Mouse (Mus musculus) MEL (cell line): ENCODE measurements around the gene Cd300lf. TPM values are rescaled to one million over a fixed set of nuclear protein-coding genes. Genes with fewer than 3 reads are reported as not detected.

Experiments used
- DNase-seq: peaks from one replicate; pipeline ENCODE4 v3.0.0; 2011; ENCODE audit warnings: low read depth, low spot score
- H3K27ac ChIP-seq: 2 replicates; pipeline ENCODE4 v1.5.1; 2012; ENCODE audit warnings: low read depth, mild to moderate bottlenecking, control low read depth, low read length, moderate library complexity; ENCODE audit not compliant: control insufficient read depth
- H3K27me3 ChIP-seq, 2 experiments: fragments of 150-350 bp in 1 of 2; sonication (generic) in 1 of 2; 2 replicates each; pipeline ENCODE4 v1.6.1; 2012; ENCODE audit warnings: low read length in 2 of 2, mild to moderate bottlenecking in 2 of 2, improper control_type of control experiment in 1 of 2, moderate library complexity in 1 of 2; ENCODE audit not compliant: insufficient read depth in 2 of 2, control insufficient read depth in 1 of 2
- H3K36me3 ChIP-seq, 2 experiments: 2 replicates each; pipeline ENCODE4 v1.6.1; 2012 to 2014; ENCODE audit warnings: low read length in 2 of 2, improper control_type of control experiment in 1 of 2, inconsistent platforms in 1 of 2, mild to moderate bottlenecking in 1 of 2; ENCODE audit not compliant: insufficient read depth in 2 of 2, control insufficient read depth in 1 of 2
- H3K4me1 ChIP-seq, 2 experiments: fragments of 150-350 bp in 1 of 2; sonication (generic) in 1 of 2; 2 replicates each; pipeline ENCODE4 v1.6.1; 2012; ENCODE audit warnings: low read length in 2 of 2, improper control_type of control experiment in 1 of 2, mild to moderate bottlenecking in 1 of 2; ENCODE audit not compliant: insufficient read depth in 2 of 2, control insufficient read depth in 1 of 2
- H3K4me3 ChIP-seq, 2 experiments: fragments of 150-350 bp in 1 of 2; sonication (generic) in 1 of 2; 2 replicates each; pipeline ENCODE4 v1.5.1; 2012; ENCODE audit warnings: low read depth in 2 of 2, low read length in 2 of 2, mild to moderate bottlenecking in 2 of 2, moderate library complexity in 2 of 2, control low read depth in 1 of 2, improper control_type of control experiment in 1 of 2; ENCODE audit not compliant: control insufficient read depth in 1 of 2, insufficient read depth in 1 of 2
- H3K79me2 ChIP-seq: 2 replicates; pipeline ENCODE4 v1.6.1; 2012; ENCODE audit warnings: mild to moderate bottlenecking, low read length, moderate library complexity; ENCODE audit not compliant: control insufficient read depth, poor library complexity, insufficient read depth
- H3K9ac ChIP-seq: 2 replicates; pipeline ENCODE4 v1.6.1; 2012; ENCODE audit warnings: low read depth, mild to moderate bottlenecking, control low read depth, low read length, moderate library complexity; ENCODE audit not compliant: control insufficient read depth, poor library complexity, severe bottlenecking
- H3K9me3 ChIP-seq: fragments of 150-350 bp; sonication (generic); replicated peaks from 2 replicates; pipeline ENCODE4 v1.6.1; 2012; ENCODE audit warnings: mild to moderate bottlenecking, low read length, improper control_type of control experiment, moderate library complexity; ENCODE audit not compliant: insufficient read depth
- CTCF ChIP-seq, 3 experiments: IDR thresholded peaks in 2 of 3; conservative IDR thresholded peaks in 1 of 3; 2 replicates each; pipeline ENCODE4 v1.5.1; 2011 to 2012; ENCODE audit warnings: low read length in 3 of 3, low read depth in 2 of 3, mild to moderate bottlenecking in 2 of 3, improper control_type of control experiment in 1 of 3, inconsistent platforms in 1 of 3, mixed read lengths in 1 of 3, moderate library complexity in 1 of 3; ENCODE audit not compliant: control insufficient read depth in 1 of 3, insufficient read depth in 1 of 3, poor library complexity in 1 of 3, severe bottlenecking in 1 of 3
- E2F4 ChIP-seq: IDR thresholded peaks from 2 replicates; pipeline ENCODE4 v1.6.1; 2011; ENCODE audit warnings: low read depth, low read length, improper control_type of control experiment, borderline replicate concordance
- EP300 ChIP-seq, 2 experiments: IDR thresholded peaks; 2 replicates each; pipeline ENCODE4 v1.6.1; 2011; ENCODE audit warnings: improper control_type of control experiment in 2 of 2, low read length in 2 of 2, low read depth in 1 of 2, mild to moderate bottlenecking in 1 of 2
- HCFC1 ChIP-seq: IDR thresholded peaks from 2 replicates; pipeline ENCODE4 v1.6.1; 2012; ENCODE audit warnings: low read depth, mild to moderate bottlenecking, inconsistent platforms, low read length, improper control_type of control experiment, moderate library complexity
- KAT2A ChIP-seq: conservative IDR thresholded peaks from 2 replicates; pipeline ENCODE4 v1.6.1; 2012; ENCODE audit warnings: low read depth, low read length, improper control_type of control experiment, inconsistent platforms
- MAZ ChIP-seq: IDR thresholded peaks from 2 replicates; pipeline ENCODE4 v1.6.1; 2012; ENCODE audit warnings: low read depth, mild to moderate bottlenecking, inconsistent platforms, low read length, improper control_type of control experiment
- POLR2AphosphoS2 ChIP-seq: IDR thresholded peaks from 2 replicates; pipeline ENCODE4 v1.6.1; 2011; ENCODE audit warnings: low read length, improper control_type of control experiment
- RAD21 ChIP-seq: IDR thresholded peaks from 2 replicates; pipeline ENCODE4 v1.6.1; 2011; ENCODE audit warnings: mild to moderate bottlenecking, low read depth, low read length, improper control_type of control experiment
- SMC3 ChIP-seq: IDR thresholded peaks from 2 replicates; pipeline ENCODE4 v1.6.1; 2011; ENCODE audit warnings: low read depth, low read length, improper control_type of control experiment
- TBP ChIP-seq: IDR thresholded peaks from 2 replicates; pipeline ENCODE4 v1.8.0; 2011; ENCODE audit warnings: low read depth, low read length, improper control_type of control experiment
- TCF12 ChIP-seq: IDR thresholded peaks from 2 replicates; pipeline ENCODE4 v1.6.1; 2014; ENCODE audit warnings: low read depth, mild to moderate bottlenecking, inconsistent platforms, low read length, improper control_type of control experiment, moderate library complexity
- UBTF ChIP-seq: IDR thresholded peaks from 2 replicates; pipeline ENCODE4 v1.6.1; 2012; ENCODE audit warnings: low read depth, mild to moderate bottlenecking, inconsistent platforms, low read length, improper control_type of control experiment, moderate library complexity, borderline replicate concordance; ENCODE audit not compliant: insufficient read depth
- USF1 ChIP-seq: IDR thresholded peaks from 2 replicates; pipeline ENCODE4 v1.6.1; 2014; ENCODE audit warnings: low read depth, mild to moderate bottlenecking, inconsistent platforms, low read length, improper control_type of control experiment, moderate library complexity
- ZC3H11A ChIP-seq: IDR thresholded peaks from 2 replicates; pipeline ENCODE4 v1.6.1; 2012; ENCODE audit warnings: low read depth, mild to moderate bottlenecking, inconsistent platforms, low read length, improper control_type of control experiment
- ZMIZ1 ChIP-seq: IDR thresholded peaks from 2 replicates; pipeline ENCODE4 v1.6.1; 2012; ENCODE audit warnings: low read depth, mild to moderate bottlenecking, inconsistent platforms, low read length, improper control_type of control experiment, moderate library complexity
- polyA plus RNA-seq, 2 experiments: library from polyadenylated mRNA; stranded (reverse) in 1 of 2; unstranded in 1 of 2; fragments of >175 nt in 1 of 2; fragments of >200 nt in 1 of 2; gene quantifications; 2 replicates each; pipeline versions ENCODE4 v1.2.1 to v1.2.4; 2012; ENCODE audit warnings: low replicate concordance in 2 of 2, low read depth in 1 of 2; ENCODE audit not compliant: insufficient read length in 2 of 2, insufficient read depth in 1 of 2, missing spikeins in 1 of 2
- total RNA-seq: library from RNA; depleted of rRNA; stranded (reverse); fragments of 300-350 nt; gene quantifications from 2 replicates; pipeline ENCODE4 v1.2.3, GENCODE M21; 2012

The Cd300lf gene
- total and polyA plus RNA-seq, 3 experiments, result 0.12 to 0.46 TPM; not detected in 1

- Histone ChIP-seq H3K4me3 (no peak overlapping the region), H3K27me3 (peaks cover 0 to 3% of the 10 kb centered on the region in 2 experiments; a peak in 1 of 4 replicates), H3K4me1 (no peaks in the 10 kb centered on the region), H3K9me3 (no peaks in the 10 kb centered on the region), H3K36me3 (no peaks in the 10 kb centered on the region), H3K27ac (no peak overlapping the region), H3K79me2 (no peaks in the 10 kb centered on the region), H3K9ac (no peak overlapping the region)
- no peak for TF ChIP-seq KAT2A
- no peak for TF ChIP-seq POLR2AphosphoS2
- TF ChIP-seq UBTF, result no peak
- no peak for TF ChIP-seq RAD21
- no peak for TF ChIP-seq ZC3H11A
- no peak for DNase-seq
Measured at GRCm38 (mm10) chr11:115085064-115085463, 48.7 kb downstream of the Cd300lf start.

GRCm38 (mm10) chr11:115084595-115084994, 49.2 kb downstream of the Cd300lf start:
- Histone ChIP-seq H3K9ac (no peak overlapping the region), H3K27ac (no peak overlapping the region), H3K4me3 (no peak overlapping the region), H3K79me2 (no peaks in the 10 kb centered on the region), H3K36me3 (no peaks in the 10 kb centered on the region), H3K4me1 (peaks cover 3% of the 10 kb centered on the region in 2 experiments; a peak in 1 of 4 replicates), H3K9me3 (no peaks in the 10 kb centered on the region), H3K27me3 (peaks cover 0 to 3% of the 10 kb centered on the region in 2 experiments; a peak in 1 of 4 replicates)
- no peak for DNase-seq
- TF ChIP-seq USF1 (peak; percentile 69), TBP (no peak), MAZ (no peak), HCFC1 (no peak), ZMIZ1 (no peak), EP300 (IDR thresholded peaks at IDR 0.05; ENCODE audit: low read depth in 1 of 2, low read length in 2 of 2) (no peak), TCF12 (no peak)

- no peak for TF ChIP-seq E2F4
- peak; percentile 98 to 99 (median 98) for TF ChIP-seq CTCF (IDR thresholded peaks at IDR 0.05 in 2 of 3, conservative IDR thresholded peaks at IDR 0.05 in 1 of 3; ENCODE audit: control insufficient read depth in 1 of 3, insufficient read depth in 1 of 3, low read depth in 2 of 3, low read length in 3 of 3, poor library complexity in 1 of 3, severe bottlenecking in 1 of 3)
- peak; percentile 55; the same call in 1 of the 2 replicates for TF ChIP-seq MAZ
- TF ChIP-seq RAD21, result peak; percentile 86
- no peak for TF ChIP-seq POLR2AphosphoS2
- TF ChIP-seq SMC3, result peak; percentile 93
- TF ChIP-seq ZC3H11A, result peak; percentile 68
- H3K27me3 ChIP-seq, result peaks cover 0 to 3% of the 10 kb centered on the region in 2 experiments; a peak in 1 of 4 replicates
- H3K4me3 ChIP-seq, result no peak overlapping the region
- DNase-seq, result peak; percentile 82
- peaks cover 6 to 9% of the 10 kb centered on the region in 2 experiments; a peak in 3 of 4 replicates for H3K4me1 ChIP-seq
- no peak overlapping the region for H3K27ac ChIP-seq
- H3K9me3 ChIP-seq, result no peaks in the 10 kb centered on the region
- no peaks in the 10 kb centered on the region for H3K36me3 ChIP-seq
- no peak overlapping the region for H3K9ac ChIP-seq
- H3K79me2 ChIP-seq, result no peaks in the 10 kb centered on the region
Measured at GRCm38 (mm10) chr11:115083376-115084139, 50.2 kb downstream of the Cd300lf start.
